Mouse (Mus musculus): ENCODE measurements around the gene Tmem59l.
"Not testable (repeated sequence)": the region's sequence is repeated elsewhere in the genome, so short reads cannot be mapped to it uniquely, and the experiment has no call there.

Tmem59l gene

GRCm38 (mm10) chr8:70486941-70487520 lies at the start of gene Tmem59l:
Gene Tmem59l, minus strand, starts transcription at chr8:70487358.
- no peak for DNase-seq

GRCm38 (mm10) chr8:70535701-70536100 lies 48.5 kb upstream of the Tmem59l start:
- DNase-seq, result no peak

- no peak for DNase-seq
Measured at GRCm38 (mm10) chr8:70535221-70535620, 48.1 kb upstream of the Tmem59l start.

- DNase-seq, result no peak
Measured at GRCm38 (mm10) chr8:70534281-70534680, 47.1 kb upstream of the Tmem59l start.

GRCm38 (mm10) chr8:70530314-70530713 lies 43.2 kb upstream of the Tmem59l start:
- DNase-seq, result no peak

- DNase-seq, result no peak
Measured at GRCm38 (mm10) chr8:70529741-70530161, 42.6 kb upstream of the Tmem59l start.

GRCm38 (mm10) chr8:70529299-70529698 lies 42.1 kb upstream of the Tmem59l start:
- no peak for DNase-seq

GRCm38 (mm10) chr8:70528182-70528797 lies 41.1 kb upstream of the Tmem59l start:
- no peak for DNase-seq

- peak; percentile 99 for DNase-seq
Measured at GRCm38 (mm10) chr8:70527512-70528181, 40.5 kb upstream of the Tmem59l start, which contains the start of the genes Fkbp8 and Kxd1. Gene Fkbp8, plus strand, starts transcription at chr8:70527724. Gene Kxd1, minus strand, starts transcription at chr8:70527956.

GRCm38 (mm10) chr8:70527111-70527511 lies 40.0 kb upstream of the Tmem59l start:
- no peak for DNase-seq

GRCm38 (mm10) chr8:70522592-70523403 lies 35.6 kb upstream of the Tmem59l start:
- DNase-seq, result peak; percentile 96

- no peak for DNase-seq
Measured at GRCm38 (mm10) chr8:70519606-70520005, 32.4 kb upstream of the Tmem59l start.

- no peak for DNase-seq
Measured at GRCm38 (mm10) chr8:70519043-70519442, 31.9 kb upstream of the Tmem59l start.

GRCm38 (mm10) chr8:70517940-70518643 lies 30.9 kb upstream of the Tmem59l start:
- no peak for DNase-seq

GRCm38 (mm10) chr8:70513441-70513840 lies 26.3 kb upstream of the Tmem59l start:
- DNase-seq, result no peak

GRCm38 (mm10) chr8:70512253-70512903 lies 25.2 kb upstream of the Tmem59l start:
- no peak for DNase-seq

- DNase-seq, result no peak
Measured at GRCm38 (mm10) chr8:70511770-70512169, 24.6 kb upstream of the Tmem59l start.

- DNase-seq, result not testable (repeated sequence)
Measured at GRCm38 (mm10) chr8:70511174-70511573, 24.0 kb upstream of the Tmem59l start.

- DNase-seq, result peak; percentile 97
Measured at GRCm38 (mm10) chr8:70510228-70510915, 23.2 kb upstream of the Tmem59l start, which contains the start of gene Uba52. Gene Uba52, minus strand, starts transcription at chr8:70510801.

GRCm38 (mm10) chr8:70509281-70509952 lies 22.3 kb upstream of the Tmem59l start:
- no peak for DNase-seq

- no peak for DNase-seq
Measured at GRCm38 (mm10) chr8:70507027-70507393, 19.9 kb upstream of the Tmem59l start.
